Mouse (Mus musculus) midbrain, postnatal 0 days (tissue): ENCODE data around the gene Gm8994. TPM values are rescaled to one million over a fixed set of nuclear protein-coding genes. Genes with fewer than 3 reads are reported as not detected.
"Not testable (repeated sequence)": the region's sequence is repeated elsewhere in the genome, so short reads cannot be mapped to it uniquely, and the experiment has no call there.

Source experiments
- ATAC-seq: fragments of 200-750 bp; cut with Nextera tagmentation; 2 replicates; pipeline ENCODE4 v1.8.0; 2017; ENCODE audit warnings: moderate number of reproducible peaks, mild to moderate bottlenecking, moderate TSS enrichment, moderate library complexity; ENCODE audit not compliant: low FRiP score
- DNase-seq: peaks from one replicate; pipeline ENCODE4 v3.0.0-alpha.2; 2015; ENCODE audit warnings: low spot score
- H3K27ac ChIP-seq: fragments of 300-500 bp; sonication (generic); 2 replicates; pipeline ENCODE4 v1.5.1; 2014; ENCODE audit warnings: low read depth, mild to moderate bottlenecking, low read length, mixed read lengths
- H3K27me3 ChIP-seq: fragments of 300-500 bp; sonication (generic); 2 replicates; pipeline ENCODE4 v1.6.1; 2014; ENCODE audit warnings: low read length, control low read depth, mixed read lengths; ENCODE audit not compliant: insufficient read depth
- H3K36me3 ChIP-seq: fragments of 300-500 bp; sonication (generic); 2 replicates; pipeline ENCODE4 v1.6.1; 2014; ENCODE audit warnings: low read length, control low read depth, mixed read lengths; ENCODE audit not compliant: insufficient read depth
- H3K4me1 ChIP-seq: fragments of 300-500 bp; sonication (generic); 2 replicates; pipeline ENCODE4 v1.6.1; 2014; ENCODE audit warnings: mild to moderate bottlenecking, control low read depth, antibody characterized with exemption, low read length, mixed read lengths; ENCODE audit not compliant: insufficient read depth
- H3K4me2 ChIP-seq: fragments of 300-500 bp; sonication (generic); 2 replicates; pipeline ENCODE4 v1.6.1; 2014; ENCODE audit warnings: low read depth, mild to moderate bottlenecking, low read length, mixed read lengths; ENCODE audit not compliant: poor library complexity, severe bottlenecking
- H3K4me3 ChIP-seq: fragments of 300-500 bp; sonication (generic); 2 replicates; pipeline ENCODE4 v1.5.1; 2014; ENCODE audit warnings: low read depth, mild to moderate bottlenecking, low read length, moderate library complexity
- H3K9ac ChIP-seq: fragments of 300-500 bp; sonication (generic); replicated peaks from 2 replicates; pipeline ENCODE4 v1.6.1; 2014; ENCODE audit warnings: mild to moderate bottlenecking, low read length, moderate library complexity, mixed read lengths; ENCODE audit not compliant: poor library complexity, severe bottlenecking
- H3K9me3 ChIP-seq: fragments of 300-500 bp; sonication (generic); 2 replicates; pipeline ENCODE4 v1.6.1; 2016; ENCODE audit warnings: low read length, control low read depth
- CTCF ChIP-seq: IDR thresholded peaks from 2 replicates; pipeline ENCODE4 v1.5.1; 2016; ENCODE audit warnings: antibody characterized with exemption, mild to moderate bottlenecking
- WGBS: fragments of 180-500 bp; shearing (Covaris S2); extraction: QIAGEN DNeasy Blood & Tissue Kit; methylation state at CpG from one replicate; pipeline ENCODE4 v1.1.7; 2014; 5-methylcytosine and 5-hydroxymethylcytosine counted together
- polyA plus RNA-seq: library from polyadenylated mRNA; unstranded; fragments of >200 nt; fragmentation: Nextera tagmentation; extraction: Ambion mirVana; gene quantifications from 2 replicates; pipeline ENCODE4 v1.2.1, GENCODE M21; 2015
- total RNA-seq: library from RNA; depleted of rRNA; stranded (reverse); fragments of >200 nt; gene quantifications from 2 replicates; pipeline ENCODE4 v1.2.3, GENCODE M21; 2014; rRNA removed

Gene Gm8994
- total RNA-seq (0.11 TPM in 1 of 2 replicates, not detected in the other), polyA plus RNA-seq (not detected in 2 replicates)

- not testable (repeated sequence) for H3K27ac ChIP-seq, H3K36me3 ChIP-seq, H3K4me1 ChIP-seq, H3K4me2 ChIP-seq, H3K27me3 ChIP-seq, H3K9me3 ChIP-seq, DNase-seq, H3K9ac ChIP-seq, H3K4me3 ChIP-seq, ATAC-seq
- WGBS, result 98% methylated on average over 4 of the region's 4 CpGs
Measured at GRCm38 (mm10) chr6:136327239-136327638, at the start of gene Gm8994. TSS of gene Gm8994 (plus strand) at chr6:136327539.

- Histone ChIP-seq H3K9me3 (no peaks in the 10 kb centered on the region), H3K4me2 (no peak overlapping the region), H3K27ac (no peak overlapping the region), H3K4me3 (no peak overlapping the region), H3K4me1 (no peaks in the 10 kb centered on the region), H3K36me3 (no peaks in the 10 kb centered on the region), H3K9ac (no peak overlapping the region), H3K27me3 (no peaks in the 10 kb centered on the region)
- no peak for TF ChIP-seq CTCF
- WGBS, result 82% methylated on average over 4 of the region's 4 CpGs
- ATAC-seq, result no peak
- no peak for DNase-seq
Measured at GRCm38 (mm10) chr6:136277685-136278084, 49.7 kb upstream of the Gm8994 start.

- Histone ChIP-seq H3K4me2 (no peak overlapping the region), H3K4me1 (no peaks in the 10 kb centered on the region), H3K4me3 (no peak overlapping the region), H3K27me3 (no peaks in the 10 kb centered on the region), H3K9ac (no peak overlapping the region), H3K27ac (no peak overlapping the region), H3K36me3 (no peaks in the 10 kb centered on the region), H3K9me3 (no peaks in the 10 kb centered on the region)
- TF ChIP-seq CTCF, result no peak
- ATAC-seq (no peak), DNase-seq (peak; percentile 6)
- WGBS, result 74% methylated on average over 8 of the region's 8 CpGs
Measured at GRCm38 (mm10) chr6:136284565-136284964, 42.8 kb upstream of the Gm8994 start.

- Histone ChIP-seq H3K9me3 (no peaks in the 10 kb centered on the region), H3K4me1 (no peaks in the 10 kb centered on the region), H3K9ac (no peak overlapping the region), H3K27ac (no peak overlapping the region), H3K36me3 (no peaks in the 10 kb centered on the region), H3K4me3 (no peak overlapping the region), H3K4me2 (no peak overlapping the region), H3K27me3 (no peaks in the 10 kb centered on the region)
- 65% methylated on average over 11 of the region's 11 CpGs for WGBS
- DNase-seq, result no peak
- no peak for TF ChIP-seq CTCF
- no peak for ATAC-seq
Measured at GRCm38 (mm10) chr6:136286180-136286579, 41.2 kb upstream of the Gm8994 start.

GRCm38 (mm10) chr6:136286589-136286988 lies 40.8 kb upstream of the Gm8994 start:
- ATAC-seq, result no peak
- H3K27me3 ChIP-seq, result no peaks in the 10 kb centered on the region
- H3K27ac ChIP-seq, result no peak overlapping the region
- TF ChIP-seq CTCF, result no peak
- peak; percentile 19 for DNase-seq
- H3K4me1 ChIP-seq, result no peaks in the 10 kb centered on the region
- H3K36me3 ChIP-seq, result no peaks in the 10 kb centered on the region
- H3K4me3 ChIP-seq, result no peak overlapping the region
- H3K4me2 ChIP-seq, result no peak overlapping the region
- 49% methylated on average over 4 of the region's 4 CpGs for WGBS
- H3K9ac ChIP-seq, result no peak overlapping the region
- no peaks in the 10 kb centered on the region for H3K9me3 ChIP-seq

GRCm38 (mm10) chr6:136291424-136291823 lies 35.9 kb upstream of the Gm8994 start:
- no peak for ATAC-seq
- no peaks in the 10 kb centered on the region for H3K36me3 ChIP-seq
- no peaks in the 10 kb centered on the region for H3K4me1 ChIP-seq
- 88% methylated on average over 3 of the region's 3 CpGs for WGBS
- no peaks in the 10 kb centered on the region for H3K27me3 ChIP-seq
- no peak overlapping the region for H3K4me2 ChIP-seq
- H3K27ac ChIP-seq, result no peak overlapping the region
- no peaks in the 10 kb centered on the region for H3K9me3 ChIP-seq
- no peak for TF ChIP-seq CTCF
- H3K4me3 ChIP-seq, result no peak overlapping the region
- no peak for DNase-seq
- H3K9ac ChIP-seq, result no peak overlapping the region
